Mouse (Mus musculus) embryonic facial prominence, embryonic 11.5 days (tissue): Measurements from ENCODE around the gene Lats1. TPM values are rescaled to one million over a fixed set of nuclear protein-coding genes. Genes with fewer than 3 reads are reported as not detected.

Experiments used
- ATAC-seq: fragments of 200-750 bp; cut with Nextera tagmentation; replicated peaks from 2 replicates; pipeline ENCODE4 v1.8.0; 2017; ENCODE audit warnings: low read depth; ENCODE audit not compliant: insufficient number of reproducible peaks, low FRiP score, low TSS enrichment
- DNase-seq: peaks from one replicate; pipeline ENCODE4 v3.0.0-alpha.2; 2015; ENCODE audit warnings: low spot score
- H3K27ac ChIP-seq: fragments of 300-500 bp; sonication (generic); replicated peaks from 2 replicates; pipeline ENCODE4 v1.5.1; 2014; ENCODE audit warnings: mild to moderate bottlenecking, low read depth, low read length, control low read depth
- H3K27me3 ChIP-seq: fragments of 300-500 bp; sonication (generic); 2 replicates; pipeline ENCODE4 v1.6.1; 2014; ENCODE audit warnings: mild to moderate bottlenecking, low read length, moderate library complexity, mixed read lengths; ENCODE audit not compliant: control insufficient read depth, insufficient read depth
- H3K36me3 ChIP-seq: fragments of 300-500 bp; sonication (generic); replicated peaks from 2 replicates; pipeline ENCODE4 v1.6.1; 2014; ENCODE audit warnings: low read depth, mild to moderate bottlenecking, low read length, moderate library complexity, mixed read lengths; ENCODE audit not compliant: control insufficient read depth, insufficient read depth
- H3K4me1 ChIP-seq: fragments of 300-500 bp; sonication (generic); 2 replicates; pipeline ENCODE4 v1.6.1; 2014; ENCODE audit warnings: low read length, mixed read lengths; ENCODE audit not compliant: control insufficient read depth, insufficient read depth
- H3K4me2 ChIP-seq: fragments of 300-500 bp; sonication (generic); 2 replicates; pipeline ENCODE4 v1.6.1; 2014; ENCODE audit warnings: low read depth, mild to moderate bottlenecking, control low read depth, low read length, moderate library complexity
- H3K4me3 ChIP-seq: fragments of 300-500 bp; sonication (generic); 2 replicates; pipeline ENCODE4 v1.5.1; 2014; ENCODE audit warnings: low read depth, low read length, control low read depth
- H3K9ac ChIP-seq: fragments of 300-500 bp; sonication (generic); replicated peaks from 2 replicates; pipeline ENCODE4 v1.6.1; 2014; ENCODE audit warnings: mild to moderate bottlenecking, control low read depth, low read length
- H3K9me3 ChIP-seq: fragments of 300-500 bp; sonication (generic); replicated peaks from 2 replicates; pipeline ENCODE4 v1.6.1; 2016; ENCODE audit warnings: mild to moderate bottlenecking, low read length, inconsistent platforms, mixed read lengths; ENCODE audit not compliant: control insufficient read depth
- WGBS: fragments of 180-500 bp; shearing (Covaris S2); extraction: QIAGEN DNeasy Blood & Tissue Kit; methylation state at CpG from one replicate; pipeline ENCODE4 v1.1.7; 2014; 5-methylcytosine and 5-hydroxymethylcytosine counted together
- polyA plus RNA-seq: library from polyadenylated mRNA; unstranded; fragments of >200 nt; fragmentation: Nextera tagmentation; extraction: Ambion mirVana; gene quantifications from 2 replicates; pipeline ENCODE4 v1.2.1, GENCODE M21; 2014

Lats1 gene
- polyA plus RNA-seq, 1 experiment from 2014 or later: 11.4 TPM

- WGBS: 90% methylated on average over 3 of the region's 3 CpGs
- Histone ChIP-seq H3K27me3 (no peaks in the 10 kb centered on the region), H3K36me3 (peaks cover 10% of the 10 kb centered on the region)
These were observed 19.1 kb downstream of the Lats1 start for GRCm38 (mm10) chr10:7700120-7700519.

GRCm38 (mm10) chr10:7702586-7702985, 21.6 kb downstream of the Lats1 start:
- 93% methylated on average over 6 of the region's 6 CpGs for WGBS
- DNase-seq (no peak), ATAC-seq (no peak)
- Histone ChIP-seq H3K4me3 (no peak overlapping the region), H3K9ac (no peak overlapping the region), H3K4me1 (no peaks in the 10 kb centered on the region), H3K4me2 (no peak overlapping the region), H3K27me3 (no peaks in the 10 kb centered on the region), H3K9me3 (no peaks in the 10 kb centered on the region), H3K27ac (no peak overlapping the region), H3K36me3 (peaks cover 10% of the 10 kb centered on the region)

More at GRCm38 (mm10) chr10:7700120-7700519, 19.1 kb downstream of the Lats1 start:
- Histone ChIP-seq H3K27ac (no peak overlapping the region), H3K4me1 (no peaks in the 10 kb centered on the region), H3K9me3 (no peaks in the 10 kb centered on the region), H3K4me2 (no peak overlapping the region), H3K9ac (no peak overlapping the region), H3K4me3 (no peak overlapping the region)
- no peak for DNase-seq
- no peak for ATAC-seq

- H3K27ac ChIP-seq: no peak overlapping the region
- H3K27me3 ChIP-seq: no peaks in the 10 kb centered on the region
- H3K4me2 ChIP-seq: no peak overlapping the region
- no peak for ATAC-seq
- H3K9me3 ChIP-seq: no peaks in the 10 kb centered on the region
- no peak overlapping the region for H3K4me3 ChIP-seq
- no peaks in the 10 kb centered on the region for H3K4me1 ChIP-seq
- peaks cover 2% of the 10 kb centered on the region; the same call in 1 of the 2 replicates for H3K36me3 ChIP-seq
- no peak for DNase-seq
- no peak overlapping the region for H3K9ac ChIP-seq
- 92% methylated on average over 5 of the region's 5 CpGs for WGBS
These were observed 29.1 kb downstream of the Lats1 start for GRCm38 (mm10) chr10:7710121-7710520.

DNA sequence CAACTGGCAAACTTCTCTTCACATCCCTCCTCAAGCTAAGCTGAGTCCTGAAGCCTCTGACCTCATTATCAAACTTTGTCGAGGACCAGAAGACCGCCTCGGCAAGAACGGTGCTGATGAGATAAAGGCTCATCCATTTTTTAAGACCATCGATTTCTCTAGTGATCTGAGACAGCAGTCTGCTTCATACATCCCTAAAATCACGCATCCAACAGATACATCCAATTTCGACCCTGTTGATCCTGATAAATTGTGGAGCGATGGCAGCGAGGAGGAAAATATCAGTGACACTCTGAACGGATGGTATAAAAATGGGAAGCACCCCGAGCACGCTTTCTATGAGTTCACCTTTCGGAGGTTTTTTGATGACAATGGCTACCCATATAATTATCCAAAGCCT, 31.5 kb downstream of the Lats1 start:
- no peaks in the 10 kb centered on the region for H3K27me3 ChIP-seq
- no peak overlapping the region for H3K9ac ChIP-seq
- no peak overlapping the region for H3K4me2 ChIP-seq
- no peak overlapping the region for H3K27ac ChIP-seq
- ATAC-seq: no peak
- 92% methylated on average over 13 of the region's 13 CpGs for WGBS
- H3K4me1 ChIP-seq: no peaks in the 10 kb centered on the region
- H3K4me3 ChIP-seq: no peak overlapping the region
- H3K9me3 ChIP-seq: no peaks in the 10 kb centered on the region
- no peak for DNase-seq
- peaks cover 2% of the 10 kb centered on the region; the same call in 1 of the 2 replicates for H3K36me3 ChIP-seq

GRCm38 (mm10) chr10:7715056-7715455, 34.0 kb downstream of the Lats1 start:
- Histone ChIP-seq H3K9me3 (no peaks in the 10 kb centered on the region), H3K36me3 (peaks cover 2% of the 10 kb centered on the region; the same call in 1 of the 2 replicates), H3K4me3 (no peak overlapping the region), H3K27me3 (no peaks in the 10 kb centered on the region), H3K4me2 (no peak overlapping the region), H3K4me1 (no peaks in the 10 kb centered on the region), H3K9ac (no peak overlapping the region), H3K27ac (no peak overlapping the region)
- ATAC-seq (no peak), DNase-seq (no peak)
- WGBS: 83% methylated on average over 7 of the region's 7 CpGs

DNA sequence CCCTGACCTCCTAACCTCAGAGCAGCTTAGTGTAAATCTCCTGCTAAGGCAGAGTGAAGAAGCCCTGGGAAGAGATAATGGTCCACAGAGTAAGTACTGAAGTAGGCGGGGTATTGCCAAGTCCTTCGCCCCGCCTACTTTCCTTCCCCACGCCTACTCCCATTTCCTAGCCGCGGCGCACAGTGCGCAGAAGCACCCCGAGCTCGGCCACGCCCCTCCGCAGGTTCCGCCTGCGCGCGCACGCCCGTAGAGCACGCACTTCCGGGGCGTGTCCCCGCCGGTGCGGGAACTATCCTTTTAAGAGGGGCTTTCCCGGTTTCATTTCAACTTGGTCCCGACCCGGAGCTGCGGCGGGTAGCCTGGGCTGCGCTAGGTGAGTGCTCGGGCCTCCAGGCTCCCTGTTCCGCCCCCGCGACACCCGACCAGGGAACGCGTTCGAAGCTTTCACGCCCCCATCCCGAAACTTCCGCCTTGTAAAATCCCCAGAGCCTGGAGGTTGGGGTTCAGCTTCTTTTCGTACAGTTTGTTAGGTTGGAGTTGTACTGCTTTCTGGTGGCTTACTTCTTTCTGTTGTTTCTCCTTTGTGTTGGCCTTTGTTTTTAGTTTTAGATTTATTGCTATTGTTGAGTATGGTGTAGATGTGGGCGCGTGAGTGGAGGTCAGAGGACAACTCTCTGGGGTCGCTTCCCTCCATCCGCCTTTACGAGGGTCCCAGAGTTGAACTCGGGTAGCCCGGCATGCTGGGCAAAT, 44.9 kb downstream of the Lats1 start, which contains the start of gene Katna1:
Gene Katna1 (plus strand): TSS at position 250 of the 750 bp plus-strand sequence.
- 0% methylated on average over 49 of the region's 49 CpGs for WGBS
- Histone ChIP-seq H3K27ac (no peak within 1 kb of the TSS), H3K9ac (peak within 1 kb of the TSS; percentile 65), H3K9me3 (no peaks in the 10 kb centered on the region), H3K27me3 (no peaks in the 10 kb centered on the region), H3K4me3 (peak within 1 kb of the TSS; percentile 57), H3K4me1 (no peaks in the 10 kb centered on the region), H3K4me2 (peak within 1 kb of the TSS; percentile 67), H3K36me3 (no peaks in the 10 kb centered on the region)
- ATAC-seq (peak; percentile 95), DNase-seq (peak; percentile 97)

DNA sequence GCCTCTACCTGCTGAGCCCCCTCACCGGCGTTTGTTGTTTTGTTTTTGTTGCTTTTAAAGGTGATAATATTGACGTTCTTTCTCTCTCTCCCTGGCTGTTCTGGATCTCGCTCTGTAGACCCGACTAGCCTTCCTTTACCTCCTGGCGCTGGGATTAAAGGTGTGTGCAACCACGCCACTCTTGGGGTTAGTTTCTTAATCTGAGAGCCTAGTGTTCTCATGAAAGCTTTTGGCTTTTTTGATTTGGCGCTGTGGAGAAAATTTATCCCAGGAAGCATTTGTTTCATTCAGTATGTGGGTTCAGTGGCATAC, 45.4 kb downstream of the Lats1 start:
- H3K36me3 ChIP-seq: no peaks in the 10 kb centered on the region
- H3K4me1 ChIP-seq: no peaks in the 10 kb centered on the region
- DNase-seq (peak; percentile 9), ATAC-seq (no peak)
- peak overlapping the region; percentile 65 for H3K9ac ChIP-seq
- peak overlapping the region; percentile 57 for H3K4me3 ChIP-seq
- WGBS: 0% methylated on average over 8 of the region's 8 CpGs
- H3K27ac ChIP-seq: no peak overlapping the region
- H3K4me2 ChIP-seq: peak overlapping the region; percentile 67
- H3K27me3 ChIP-seq: no peaks in the 10 kb centered on the region
- H3K9me3 ChIP-seq: no peaks in the 10 kb centered on the region

GRCm38 (mm10) chr10:7727011-7727410, 46.0 kb downstream of the Lats1 start:
- H3K9ac ChIP-seq: 0 out of 2 replicates have a peak overlapping the region, but pooled peaks have one; percentile 5
- peak overlapping the region; percentile 57; the same call in 1 of the 2 replicates for H3K4me3 ChIP-seq
- H3K4me1 ChIP-seq: no peaks in the 10 kb centered on the region
- H3K4me2 ChIP-seq: peak overlapping the region; percentile 27; the same call in 1 of the 2 replicates
- no peaks in the 10 kb centered on the region for H3K9me3 ChIP-seq
- no peak overlapping the region for H3K27ac ChIP-seq
- no peak for DNase-seq
- 19% methylated on average over 3 of the region's 3 CpGs for WGBS
- no peak for ATAC-seq
- no peaks in the 10 kb centered on the region for H3K36me3 ChIP-seq
- no peaks in the 10 kb centered on the region for H3K27me3 ChIP-seq
